Mouse (Mus musculus): ENCODE measurements at regions not wholly inside any gene's neighbourhood (a gene's known extent, or its start where the extent isn't known, plus 50 kb on each side); places are given as distances from the start of the nearest gene placed in this dataset.

- TF ChIP-seq GATA1 (IDR thresholded peaks at IDR 0.05; ENCODE audit: low read length) (no peak), TAL1 (IDR thresholded peaks at IDR 0.05; ENCODE audit: low read length) (no peak)
Measured at GRCm38 (mm10) chr4:142671872-142672458, 432.8 kb upstream of the Kazn start.
